Mouse (Mus musculus) limb, embryonic 10.5 days (tissue): ENCODE data around the gene Bcl2l15. TPM values are rescaled to one million over a fixed set of nuclear protein-coding genes. Genes with fewer than 3 reads are reported as not detected.
A peak's percentile ranks its signal among the peaks of the same experiment; 100 is the strongest.
"Not testable (repeated sequence)": the region's sequence is repeated elsewhere in the genome, so short reads cannot be mapped to it uniquely, and the experiment has no call there.

ENCODE experiments used
- DNase-seq: peaks from one replicate; pipeline ENCODE4 v3.0.0-alpha.2; 2017; ENCODE audit warnings: low spot score
- H3K27ac ChIP-seq: fragments of 300-500 bp; sonication (generic); 2 replicates; pipeline ENCODE4 v1.5.1; 2016; ENCODE audit warnings: mild to moderate bottlenecking
- H3K27me3 ChIP-seq: fragments of 300-500 bp; sonication (generic); 2 replicates; pipeline ENCODE4 v1.6.1; 2016; ENCODE audit warnings: low read depth, mild to moderate bottlenecking; ENCODE audit not compliant: poor library complexity, severe bottlenecking
- H3K36me3 ChIP-seq: fragments of 300-500 bp; sonication (generic); 2 replicates; pipeline ENCODE4 v1.6.1; 2016; ENCODE audit warnings: mild to moderate bottlenecking, moderate library complexity
- H3K4me1 ChIP-seq: fragments of 300-500 bp; sonication (generic); 2 replicates; pipeline ENCODE4 v1.6.1; 2016
- H3K4me3 ChIP-seq: fragments of 300-500 bp; sonication (generic); 2 replicates; pipeline ENCODE4 v1.5.1; 2016; ENCODE audit warnings: mild to moderate bottlenecking, moderate library complexity
- H3K9me3 ChIP-seq: fragments of 300-500 bp; sonication (generic); replicated peaks from 2 replicates; pipeline ENCODE4 v1.6.1; 2016; ENCODE audit warnings: mild to moderate bottlenecking
- WGBS: fragments of 180-500 bp; shearing (Covaris S2); methylation state at CpG from one replicate; pipeline ENCODE4 v1.1.7; 2016; 5-methylcytosine and 5-hydroxymethylcytosine counted together
- polyA plus RNA-seq: library from polyadenylated mRNA; unstranded; fragments of >200 nt; fragmentation: Nextera tagmentation; extraction: Ambion mirVana; gene quantifications from 2 replicates; pipeline ENCODE4 v1.2.1, GENCODE M21; 2016

The Bcl2l15 gene
- polyA plus RNA-seq, 1 experiment from 2014 or later = 0.15 TPM

- Histone ChIP-seq H3K4me1 (no peaks in the 10 kb centered on the region; the same call in 1 of the 2 replicates), H3K27ac (peak overlapping the region; percentile 36; the same call in 1 of the 2 replicates), H3K27me3 (no peaks in the 10 kb centered on the region), H3K36me3 (peaks cover 59% of the 10 kb centered on the region), H3K9me3 (no peaks in the 10 kb centered on the region), H3K4me3 (no peak overlapping the region)
- no peak for DNase-seq
- WGBS = 87% methylated on average over 10 of the region's 10 CpGs
These were observed 30.5 kb upstream of the Bcl2l15 start for GRCm38 (mm10) chr3:103801631-103802531.

DNA sequence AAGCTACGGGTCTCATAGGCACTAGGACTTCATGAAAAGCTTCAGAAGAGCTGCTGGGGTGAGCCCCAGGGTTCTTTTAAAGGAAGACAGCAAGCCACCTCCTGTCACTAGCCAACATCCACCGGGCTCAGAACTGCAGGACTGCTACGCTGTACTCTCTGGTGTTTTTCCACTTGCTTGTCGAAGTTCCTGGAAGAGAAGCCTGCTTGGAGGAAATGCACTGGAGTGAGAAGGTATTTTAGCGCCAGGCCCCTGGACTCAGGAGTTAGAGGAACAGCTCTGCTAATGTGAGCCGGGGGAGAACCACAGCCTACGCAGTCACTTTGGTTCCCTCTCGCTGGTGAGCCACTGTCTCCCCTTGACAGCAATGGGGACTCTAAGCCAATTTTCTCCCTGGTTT lies 29.5 kb upstream of the Bcl2l15 start:
- no peak for DNase-seq
- 93% methylated on average over 8 of the region's 8 CpGs for WGBS
- Histone ChIP-seq H3K4me3 (no peak overlapping the region), H3K4me1 (peaks cover 2% of the 10 kb centered on the region), H3K9me3 (no peaks in the 10 kb centered on the region), H3K27me3 (no peaks in the 10 kb centered on the region), H3K27ac (no peak overlapping the region), H3K36me3 (peaks cover 68% of the 10 kb centered on the region)

- H3K36me3 ChIP-seq = peaks cover 67% of the 10 kb centered on the region
- H3K27me3 ChIP-seq = no peaks in the 10 kb centered on the region
- DNase-seq = no peak
- WGBS = 89% methylated on average over 1 of the region's 1 CpGs
- H3K4me3 ChIP-seq = no peak overlapping the region
- H3K4me1 ChIP-seq = peaks cover 18% of the 10 kb centered on the region
- no peaks in the 10 kb centered on the region for H3K9me3 ChIP-seq
- H3K27ac ChIP-seq = no peak overlapping the region
These were observed 26.7 kb upstream of the Bcl2l15 start for GRCm38 (mm10) chr3:103805671-103806070.

DNA sequence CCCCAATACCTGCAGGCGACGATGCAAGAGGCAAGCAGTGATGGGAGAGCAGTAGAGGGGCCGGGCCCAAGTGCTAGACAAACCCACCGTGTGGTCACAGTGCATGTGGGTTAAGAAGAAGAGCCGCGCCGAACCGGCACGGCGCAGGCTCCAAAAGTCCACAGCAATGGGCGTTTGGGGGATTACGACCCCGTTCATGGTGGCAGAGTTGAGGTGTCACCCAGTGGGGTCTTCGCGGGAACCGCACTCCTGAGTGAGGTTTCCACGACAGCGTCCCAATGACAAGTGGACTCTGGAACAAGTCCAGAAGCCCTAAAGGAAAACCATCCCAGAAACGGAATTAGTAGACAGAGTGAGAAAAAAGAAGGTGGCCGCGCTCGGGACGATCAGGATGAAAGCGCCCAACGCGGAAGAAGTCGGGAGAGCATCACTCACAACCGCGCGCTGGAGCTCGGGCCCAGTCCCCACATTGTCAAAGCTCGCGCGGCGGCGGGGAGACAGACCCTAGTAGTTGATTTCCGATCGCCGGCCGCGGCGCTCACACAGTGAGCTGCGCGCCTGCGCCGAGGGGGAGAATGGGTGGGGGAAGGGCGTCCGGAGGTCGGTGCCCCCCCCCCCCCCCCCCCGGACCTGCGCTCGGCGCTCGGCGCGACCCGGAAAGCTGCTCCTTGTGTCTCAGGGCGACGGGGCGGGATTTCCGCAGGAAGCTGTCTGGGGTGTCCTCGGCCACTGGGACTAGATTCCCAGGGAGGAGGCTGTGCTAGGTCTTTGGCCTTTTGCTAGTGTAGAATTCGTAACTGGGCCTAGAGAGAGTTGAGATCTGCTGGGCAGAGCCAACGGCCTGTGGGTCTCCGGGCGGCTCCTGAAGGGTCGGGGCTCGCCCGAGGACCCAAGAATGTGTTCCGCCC lies 23.3 kb upstream of the Bcl2l15 start, which contains the start of the genes Dclre1b, Ap4b1 and Gm43064:
Gene Dclre1b (minus strand): TSS at position 554 of the 908 bp plus-strand sequence.
Gene Ap4b1 (plus strand): TSS at position 630 of the 908 bp plus-strand sequence.
Gene Gm43064 (plus strand): TSS at position 683 of the 908 bp plus-strand sequence.
- peaks cover 18% of the 10 kb centered on the region for H3K4me1 ChIP-seq
- no peaks in the 10 kb centered on the region for H3K27me3 ChIP-seq
- DNase-seq = peak; percentile 95
- peak within 1 kb of the TSS; percentile 84 for H3K4me3 ChIP-seq
- H3K36me3 ChIP-seq = peaks cover 48% of the 10 kb centered on the region
- WGBS = under 1% methylated on average over 64 of the region's 70 CpGs
- peak within 1 kb of the TSS; percentile 92 for H3K27ac ChIP-seq
- no peaks in the 10 kb centered on the region for H3K9me3 ChIP-seq

DNA sequence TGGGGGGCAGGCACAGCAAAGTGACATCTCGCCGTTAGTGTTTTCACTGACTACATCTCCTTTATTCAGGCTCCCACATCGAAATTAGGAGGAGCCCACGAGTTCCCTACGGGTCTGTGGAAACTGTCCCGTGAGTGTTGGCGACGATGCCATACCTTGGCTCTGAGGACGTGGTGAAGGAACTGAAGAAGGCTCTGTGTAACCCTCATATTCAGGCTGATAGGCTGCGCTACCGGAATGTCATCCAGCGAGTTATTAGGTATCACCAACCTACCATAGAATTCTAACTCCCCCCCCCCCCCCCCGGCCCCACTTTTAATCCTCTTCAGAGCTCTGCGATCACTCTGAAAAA lies 22.6 kb upstream of the Bcl2l15 start:
- Histone ChIP-seq H3K4me1 (peaks cover 18% of the 10 kb centered on the region), H3K4me3 (peak overlapping the region; percentile 84), H3K36me3 (peaks cover 46% of the 10 kb centered on the region), H3K9me3 (no peaks in the 10 kb centered on the region), H3K27me3 (no peaks in the 10 kb centered on the region), H3K27ac (peak overlapping the region; percentile 92)
- WGBS = 3% methylated on average over 14 of the region's 14 CpGs
- DNase-seq = no peak

- Histone ChIP-seq H3K4me3 (no peak overlapping the region), H3K9me3 (no peaks in the 10 kb centered on the region), H3K27ac (no peak overlapping the region), H3K4me1 (peaks cover 18% of the 10 kb centered on the region), H3K27me3 (no peaks in the 10 kb centered on the region), H3K36me3 (peaks cover 47% of the 10 kb centered on the region)
- DNase-seq = no peak
- WGBS = 90% methylated on average over 6 of the region's 6 CpGs
These were observed 21.4 kb upstream of the Bcl2l15 start for GRCm38 (mm10) chr3:103810967-103811366.

DNA sequence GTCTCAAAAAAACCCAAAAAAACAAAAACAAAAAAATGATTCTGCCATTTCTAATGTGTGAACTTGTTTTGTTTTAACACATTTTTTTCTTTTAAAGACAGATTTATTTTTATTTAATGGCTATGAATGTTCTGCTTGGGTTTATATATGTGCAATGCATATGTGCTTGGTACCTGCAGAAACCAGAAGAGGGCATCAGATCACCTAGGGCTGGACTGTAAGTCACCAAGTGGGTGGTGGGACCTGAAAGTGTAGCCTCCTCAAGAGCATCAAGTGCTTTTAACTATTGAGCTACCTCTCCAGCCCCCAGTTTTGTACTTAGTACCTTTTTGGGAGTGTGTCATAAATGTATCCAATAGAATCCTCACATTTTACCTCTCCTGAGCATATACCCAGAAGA lies 4.9 kb upstream of the Bcl2l15 start:
- DNase-seq = no peak
- H3K36me3 ChIP-seq = peaks cover 9% of the 10 kb centered on the region

DNA sequence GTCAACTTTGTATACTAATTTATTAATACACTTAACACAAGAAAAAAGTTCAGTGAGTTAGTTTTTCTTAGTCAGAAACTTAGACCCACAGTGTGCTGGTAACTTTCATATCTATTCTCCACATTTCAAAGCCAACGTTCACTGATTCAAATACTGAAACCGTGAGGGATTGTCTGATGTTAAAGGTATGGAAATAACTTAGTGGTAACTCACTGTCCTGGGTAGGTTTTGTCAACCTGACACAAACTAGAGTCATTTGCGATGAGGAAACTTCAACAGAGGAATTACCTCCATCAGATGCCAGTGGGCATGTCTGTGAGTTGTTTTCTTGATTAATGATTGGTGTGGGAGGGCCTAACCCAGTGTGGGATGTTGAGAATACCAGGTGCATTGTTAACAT lies 3.4 kb upstream of the Bcl2l15 start:
- H3K4me1 ChIP-seq = no peaks in the 10 kb centered on the region
- no peak for DNase-seq
- 89% methylated on average over 3 of the region's 3 CpGs for WGBS
- no peaks in the 10 kb centered on the region for H3K36me3 ChIP-seq
- no peaks in the 10 kb centered on the region for H3K27me3 ChIP-seq
- H3K27ac ChIP-seq = no peak overlapping the region
- H3K9me3 ChIP-seq = no peaks in the 10 kb centered on the region
- no peak overlapping the region for H3K4me3 ChIP-seq

More for the DNA sequence above, 4.9 kb upstream of the Bcl2l15 start:
- H3K4me1 ChIP-seq = no peaks in the 10 kb centered on the region
- H3K27me3 ChIP-seq = no peaks in the 10 kb centered on the region
- H3K4me3 ChIP-seq = no peak overlapping the region
- no peaks in the 10 kb centered on the region for H3K9me3 ChIP-seq
- H3K27ac ChIP-seq = no peak overlapping the region

GRCm38 (mm10) chr3:103830681-103831080 lies 1.7 kb upstream of the Bcl2l15 start:
- DNase-seq, H3K9me3 ChIP-seq, H3K27ac ChIP-seq, H3K4me3 ChIP-seq, H3K4me1 ChIP-seq, H3K27me3 ChIP-seq, H3K36me3 ChIP-seq: not testable (repeated sequence)
- WGBS = 92% methylated on average over 1 of the region's 1 CpGs

DNA sequence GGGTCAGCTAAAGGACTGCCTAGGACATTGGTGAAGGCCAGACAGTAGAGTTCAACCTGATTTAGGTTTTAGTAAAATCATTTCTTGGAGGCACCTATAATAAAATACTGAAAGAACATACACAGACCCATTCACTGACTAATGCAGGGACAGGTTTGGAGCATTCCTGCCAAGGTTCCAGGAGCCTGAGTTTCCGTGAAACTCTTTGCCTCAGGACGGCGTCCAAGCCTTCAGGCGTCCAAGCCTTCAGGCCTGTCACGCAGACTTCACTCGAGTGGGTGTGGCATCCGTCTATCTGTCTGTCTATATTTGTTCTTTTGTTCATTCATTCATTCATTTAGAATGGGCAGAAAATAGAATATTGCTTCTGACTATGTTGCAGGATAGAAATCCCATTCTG lies 1.3 kb upstream of the Bcl2l15 start:
- 88% methylated on average over 7 of the region's 7 CpGs for WGBS
- Histone ChIP-seq H3K4me3 (no peak overlapping the region), H3K4me1 (no peaks in the 10 kb centered on the region), H3K27ac (no peak overlapping the region), H3K9me3 (no peaks in the 10 kb centered on the region), H3K27me3 (no peaks in the 10 kb centered on the region), H3K36me3 (no peaks in the 10 kb centered on the region)
- no peak for DNase-seq

DNA sequence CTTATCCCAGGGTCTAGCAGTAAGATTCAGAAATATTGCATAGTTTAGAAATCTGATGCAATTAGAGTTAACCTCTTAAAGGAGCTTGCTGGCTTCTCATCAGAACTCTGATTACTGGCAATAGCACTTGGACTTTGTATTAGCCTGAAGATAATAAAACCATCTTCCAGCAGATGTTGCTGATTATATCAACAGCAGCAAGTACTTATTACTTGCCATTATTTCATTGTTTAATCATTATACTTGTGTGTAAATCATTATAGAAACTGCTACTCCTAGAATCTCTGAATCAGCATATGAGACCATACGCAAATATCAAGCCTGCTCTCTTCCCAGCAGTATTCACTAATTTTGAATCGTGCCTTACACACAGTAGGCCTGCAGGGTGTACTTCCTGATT lies 1.6 kb downstream of the Bcl2l15 start:
- Histone ChIP-seq H3K9me3 (no peaks in the 10 kb centered on the region), H3K27ac (no peak overlapping the region), H3K36me3 (no peaks in the 10 kb centered on the region), H3K4me3 (no peak overlapping the region), H3K4me1 (no peaks in the 10 kb centered on the region), H3K27me3 (no peaks in the 10 kb centered on the region)
- DNase-seq = no peak
- WGBS = 94% methylated on average over 2 of the region's 2 CpGs

DNA sequence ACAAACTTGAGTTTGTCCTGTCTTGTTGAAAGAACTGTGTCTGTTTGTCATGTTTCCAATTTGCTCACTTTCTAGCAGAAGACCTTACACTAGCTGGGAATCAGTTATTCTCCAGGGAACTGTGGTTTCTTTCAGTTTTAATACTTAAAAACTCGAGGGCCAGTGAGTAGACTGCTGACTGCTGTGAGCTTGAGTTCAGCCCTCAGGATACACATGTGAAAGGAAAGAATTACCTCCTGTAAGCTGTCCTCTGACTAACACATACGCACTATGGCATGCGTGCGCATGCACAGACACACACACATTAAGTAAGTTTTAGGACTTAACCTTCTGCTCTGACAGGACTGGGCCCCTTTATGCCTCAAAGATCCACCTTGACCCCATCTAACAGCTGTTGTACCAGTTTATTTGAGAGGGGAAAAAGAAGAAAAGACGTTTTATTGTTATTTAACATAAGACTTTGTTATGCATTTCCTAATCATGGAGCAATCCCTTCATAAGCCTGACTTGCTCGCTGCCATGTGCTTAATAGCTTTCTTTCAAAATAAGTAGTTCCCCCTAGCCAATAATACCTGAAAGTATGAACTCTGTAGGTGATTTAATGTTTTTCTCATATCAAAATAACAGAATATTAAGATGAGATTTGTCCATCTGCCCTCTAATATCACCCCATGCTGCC lies 3.0 kb downstream of the Bcl2l15 start:
- Histone ChIP-seq H3K4me3 (no peak overlapping the region), H3K9me3 (no peaks in the 10 kb centered on the region), H3K27me3 (no peaks in the 10 kb centered on the region), H3K36me3 (no peaks in the 10 kb centered on the region), H3K27ac (no peak overlapping the region), H3K4me1 (no peaks in the 10 kb centered on the region)
- 83% methylated on average over 6 of the region's 6 CpGs for WGBS
- DNase-seq = no peak
